Mouse (Mus musculus) layer of hippocampus, postnatal 25 days (tissue): Measurements from ENCODE around the gene Cd300c. TPM values are rescaled to one million over a fixed set of nuclear protein-coding genes. Genes with fewer than 3 reads are reported as not detected.
A peak's percentile ranks its signal among the peaks of the same experiment; 100 is the strongest.
"Not testable (repeated sequence)": the region's sequence is repeated elsewhere in the genome, so short reads cannot be mapped to it uniquely, and the experiment has no call there.

Experiments used
- DNase-seq, 2 experiments: peaks; one replicate each; pipeline ENCODE4 v3.0.0; 2022; ENCODE audit warnings: mixed read lengths in 2 of 2, low spot score in 1 of 2; ENCODE audit errors: extremely low spot score in 1 of 2
- total RNA-seq, 2 experiments: library from RNA; stranded (reverse); gene quantifications; 2 replicates each; pipeline ENCODE4 v1.2.3; 2021

The Cd300c gene
- not detected for total RNA-seq

GRCm38 (mm10) chr11:114968752-114969207 is at the start of gene Cd300c:
Gene Cd300c, minus strand, starts transcription at chr11:114969157.
- DNase-seq, result no peak

DNA sequence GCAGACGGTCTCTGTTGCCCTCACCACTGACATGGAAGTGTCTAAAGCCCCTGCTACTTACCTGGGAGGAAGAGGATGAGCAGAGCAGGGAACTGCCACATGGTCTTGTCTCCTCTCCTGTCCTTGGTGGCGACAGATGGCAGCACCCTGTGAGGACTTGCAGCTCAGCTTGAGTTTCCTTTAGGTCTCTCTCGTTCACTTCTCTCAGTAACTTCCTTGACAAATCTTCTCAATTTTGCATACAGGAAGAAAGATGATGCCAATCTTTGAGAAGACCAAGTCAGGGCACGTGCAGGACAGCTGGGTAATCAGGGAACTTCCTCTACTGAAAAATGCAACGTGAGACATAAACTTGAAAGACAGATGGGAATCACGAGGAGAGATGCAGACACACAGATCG is 47.1 kb upstream of the Cd300c start, which contains the start of gene Cd300ld2:
Gene Cd300ld2, minus strand, starts transcription at position 101 of the 400 bp plus-strand sequence.
- DNase-seq, result not testable (repeated sequence)

DNA sequence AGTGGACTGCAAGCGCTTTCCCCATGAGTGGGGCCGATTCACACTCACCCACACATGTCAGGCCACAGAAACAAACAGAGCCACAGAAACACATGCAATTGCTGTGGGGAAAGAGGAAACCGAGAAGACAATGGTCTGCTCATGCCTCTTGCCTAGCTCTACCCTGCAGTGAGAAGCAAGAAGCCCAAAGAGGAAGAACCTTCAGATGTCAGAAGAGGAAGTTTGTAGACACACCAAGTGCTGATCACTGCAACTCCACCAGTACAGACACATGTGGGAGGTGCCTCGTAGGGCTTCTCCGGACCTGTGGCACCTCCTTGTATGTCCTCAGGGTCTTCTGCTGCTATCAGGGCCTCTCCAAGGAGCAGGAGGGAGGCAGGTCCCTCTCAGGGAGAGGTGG is 35.1 kb upstream of the Cd300c start:
- no peak for DNase-seq

GRCm38 (mm10) chr11:115001474-115002040 is 32.6 kb upstream of the Cd300c start, which contains the start of gene Cd300c2:
Gene Cd300c2, minus strand, starts transcription at chr11:115001880.
- no peak for DNase-seq

DNA sequence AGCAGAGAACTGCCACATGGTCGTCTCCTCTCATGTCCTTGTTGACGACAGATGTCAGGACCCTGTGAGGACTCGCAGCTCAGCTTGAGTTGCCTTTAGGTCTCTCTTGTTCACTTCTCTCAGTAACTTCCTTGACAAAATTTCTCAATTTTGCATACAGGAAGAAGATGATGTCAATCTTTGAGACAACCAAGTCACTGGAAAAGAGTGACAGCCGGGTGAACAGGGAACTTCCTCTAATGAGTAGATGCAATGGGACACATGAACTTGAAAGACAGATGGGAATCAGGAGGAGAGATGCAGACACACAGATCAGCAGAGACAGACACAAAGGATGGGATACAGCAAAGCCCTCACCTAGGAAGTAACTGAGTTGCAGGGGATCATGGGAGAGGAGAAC is 20.8 kb upstream of the Cd300c start, which contains the start of gene Cd300ld:
Gene Cd300ld, minus strand, starts transcription at position 130 of the 400 bp plus-strand sequence.
- DNase-seq, result no peak

GRCm38 (mm10) chr11:114981866-114982265 is 12.9 kb upstream of the Cd300c start:
- no peak for DNase-seq

DNA sequence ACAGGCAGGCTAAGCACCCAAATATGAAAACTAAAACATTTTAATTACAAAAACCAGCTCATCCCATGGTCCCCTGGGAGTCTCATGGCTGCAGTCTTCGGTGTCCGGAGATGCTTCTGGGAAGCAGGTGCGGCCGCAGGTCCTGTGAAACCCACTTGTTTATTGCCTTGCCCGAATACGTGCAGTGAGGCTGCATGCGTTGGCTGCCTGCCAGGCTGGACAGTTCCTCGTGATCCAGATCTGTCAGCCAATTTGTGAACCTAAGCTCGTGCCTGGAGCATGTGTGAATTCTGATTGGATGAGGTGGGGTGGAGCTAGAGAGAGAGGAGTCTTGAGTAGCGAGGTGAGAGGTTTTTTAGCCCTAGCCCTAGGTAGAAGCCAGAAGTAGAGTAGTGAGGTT is 3.8 kb upstream of the Cd300c start:
- no peak for DNase-seq

- no peak for DNase-seq
Measured at GRCm38 (mm10) chr11:114965182-114965828, 3.7 kb downstream of the Cd300c start.

- no peak for DNase-seq
Measured at GRCm38 (mm10) chr11:114960369-114960768, 8.6 kb downstream of the Cd300c start.

GRCm38 (mm10) chr11:114934144-114934543 is 34.8 kb downstream of the Cd300c start, which contains the start of gene Cd300lb:
Gene Cd300lb, minus strand, starts transcription at chr11:114934386.
- DNase-seq, result no peak

- no peak for DNase-seq
Measured at GRCm38 (mm10) chr11:114933591-114933990, 35.4 kb downstream of the Cd300c start.

- no peak for DNase-seq
Measured at GRCm38 (mm10) chr11:114931041-114931440, 37.9 kb downstream of the Cd300c start.

GRCm38 (mm10) chr11:114929581-114929980 is 39.4 kb downstream of the Cd300c start:
- DNase-seq, result no peak

DNA sequence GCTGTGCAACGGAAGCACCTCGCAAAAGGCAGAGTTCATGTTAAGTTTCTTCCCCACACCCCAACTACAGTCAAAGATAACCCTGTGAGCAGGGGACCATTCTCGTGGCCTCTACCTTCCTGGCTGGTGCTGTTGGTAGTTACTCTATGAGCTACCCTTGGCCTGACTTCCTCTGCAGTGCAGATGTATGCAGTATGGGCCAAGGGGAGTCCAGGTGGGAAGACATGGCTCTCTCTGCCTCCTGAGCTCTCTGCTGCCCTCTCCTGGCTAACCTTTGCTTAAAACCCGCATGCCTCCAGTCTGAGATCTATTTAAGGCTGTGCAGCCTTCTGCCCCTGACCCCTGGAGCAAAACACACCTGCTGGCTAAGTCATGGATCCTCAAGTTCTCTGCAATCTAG is 45.0 kb downstream of the Cd300c start:
- peak in 1 of 2 experiments; percentile 11 for DNase-seq

DNA sequence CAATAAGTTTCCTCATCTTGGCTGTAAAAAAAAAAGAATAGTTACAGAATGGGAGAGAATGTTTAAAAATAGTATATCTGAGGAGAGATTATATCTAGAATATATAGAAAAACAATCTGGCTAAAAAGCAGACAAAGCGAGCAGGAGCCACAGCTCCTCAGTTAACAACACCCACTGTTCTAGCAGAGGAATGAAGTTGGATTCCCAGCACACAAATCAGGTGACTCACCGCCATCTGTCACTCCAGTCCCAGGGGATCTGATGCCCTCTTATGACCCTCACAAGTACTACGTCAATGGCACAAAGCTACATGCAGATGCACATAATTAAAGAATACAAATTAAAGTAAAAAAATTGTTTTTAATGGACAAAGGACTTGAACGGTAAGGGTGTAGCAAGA is 46.5 kb downstream of the Cd300c start:
- no peak for DNase-seq

- DNase-seq, result no peak
Measured at GRCm38 (mm10) chr11:114917120-114917519, 51.8 kb downstream of the Cd300c start.

GRCm38 (mm10) chr11:114914978-114915377 is 54.0 kb downstream of the Cd300c start:
- DNase-seq, result no peak

- peak; percentile 73 to 86 for DNase-seq
Measured at GRCm38 (mm10) chr11:114912847-114913246, 56.1 kb downstream of the Cd300c start.

- DNase-seq, result not testable (repeated sequence)
Measured at GRCm38 (mm10) chr11:114909538-114909937, 59.4 kb downstream of the Cd300c start.

- no peak for DNase-seq
Measured at GRCm38 (mm10) chr11:114908086-114908485, 60.9 kb downstream of the Cd300c start.

DNA sequence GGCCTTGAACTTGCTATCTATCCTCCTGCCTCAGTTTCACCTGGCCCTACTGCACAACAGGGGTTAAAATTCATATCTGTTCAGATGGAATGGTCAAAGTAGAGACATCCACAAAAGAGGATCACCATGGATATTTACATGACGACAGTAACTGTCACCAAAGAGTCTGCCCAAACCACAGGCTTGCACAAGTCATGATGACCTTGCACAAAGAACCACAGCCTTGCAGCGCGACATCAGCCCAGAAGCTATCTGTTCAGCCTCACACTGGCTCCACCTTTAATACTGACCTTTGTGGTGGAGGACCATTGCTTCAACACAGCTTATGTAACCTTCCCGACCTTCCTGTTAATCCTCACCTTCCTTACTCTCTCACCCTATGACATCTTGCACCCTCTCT is 61.4 kb downstream of the Cd300c start:
- no peak for DNase-seq
